Mouse (Mus musculus): ENCODE results near the gene Hfe.

DNA sequence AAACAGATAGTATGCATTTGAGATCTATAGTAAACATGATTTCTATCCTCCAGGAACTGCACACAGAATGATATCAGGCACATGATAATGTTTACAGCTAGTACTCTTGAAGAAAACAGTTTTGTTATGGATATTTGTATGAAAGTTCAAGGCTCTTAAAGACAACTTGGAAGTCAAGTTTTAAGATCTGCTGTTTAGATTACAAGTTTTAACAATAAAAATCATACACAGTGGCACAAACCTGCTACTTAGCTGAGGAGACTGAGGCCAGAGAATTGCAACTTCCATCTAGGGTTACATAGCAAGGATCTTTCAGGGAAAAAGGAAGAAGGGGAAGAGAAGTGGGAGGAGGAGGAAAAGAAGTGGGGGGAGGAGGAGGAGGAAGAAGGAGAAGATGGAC is 44.3 kb upstream of the Hfe start:
- no peak for TF ChIP-seq CTCF (IDR thresholded peaks at IDR 0.05; ENCODE audit: extremely low read depth, insufficient read length, insufficient replicate concordance, low read depth, low read length)
- TF ChIP-seq POLR2A (IDR thresholded peaks at IDR 0.05; ENCODE audit: low read depth, low read length) = no peak

Data from small intestine, adult 2 months (tissue).